Mouse (Mus musculus): Measurements from ENCODE around the gene Polr3b. TPM values are rescaled to one million over a fixed set of nuclear protein-coding genes. Genes with fewer than 3 reads are reported as not detected.

Polr3b gene
- 10 to 100 TPM; 17.6 to 18.3 TPM for total RNA-seq (2021)
- long read RNA-seq, experiment 1, full-length matches to known transcripts: 3 of 7 reads
- long read RNA-seq, experiment 1, partial matches to known transcripts: 2 of 7 reads
- long read RNA-seq, experiment 1, other reads (novel, unspliced or antisense): 2 of 7 reads
- long read RNA-seq, experiment 2, full-length matches to known transcripts: 5 of 12 reads
- long read RNA-seq, experiment 2, partial matches to known transcripts: 2 of 12 reads
- long read RNA-seq, experiment 2, other reads (novel, unspliced or antisense): 5 of 12 reads

DNA sequence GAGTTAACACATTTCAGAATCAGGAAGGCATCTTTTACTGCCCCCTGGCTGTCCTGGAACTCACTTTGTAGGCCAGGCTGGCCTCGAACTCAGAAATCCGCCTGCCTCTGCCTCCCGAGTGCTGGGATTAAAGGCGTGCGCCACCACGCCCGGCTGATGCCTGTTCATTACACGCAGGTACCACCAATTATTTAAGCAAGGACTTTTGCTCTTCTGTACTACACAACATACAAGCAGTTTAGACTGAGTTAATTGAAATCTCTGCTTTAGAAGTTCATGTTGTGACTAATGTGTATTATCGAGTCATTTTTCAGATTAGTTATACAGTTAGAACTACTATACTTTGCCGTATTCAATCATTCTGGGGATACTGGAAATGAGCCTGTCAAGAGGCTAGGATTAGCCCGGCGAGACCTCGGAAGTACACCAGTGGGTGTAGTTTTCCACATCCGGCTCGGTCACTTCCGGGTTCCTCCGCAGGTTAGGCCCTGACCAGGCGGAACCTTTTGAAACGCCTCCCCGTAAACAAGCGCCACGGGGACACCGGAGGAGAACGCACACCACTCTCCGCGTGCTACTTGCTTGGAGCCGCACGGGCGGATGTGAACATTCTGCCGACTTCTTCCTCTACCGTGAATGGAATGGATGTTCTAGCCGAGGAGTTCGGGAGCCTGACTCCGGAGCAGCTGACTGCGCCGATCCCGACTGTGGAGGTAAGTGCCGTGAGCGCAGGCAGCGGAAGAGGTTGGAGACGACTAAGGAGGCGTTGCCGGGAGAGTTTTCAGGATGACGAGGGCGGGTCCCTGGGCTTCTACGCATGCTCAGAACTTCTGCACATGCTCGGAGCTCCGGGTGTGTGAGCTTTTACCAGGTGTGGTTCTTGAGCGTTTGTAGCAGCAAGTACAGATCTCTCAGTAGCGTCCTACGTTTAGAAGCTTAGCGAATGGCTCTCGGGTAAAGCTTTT is at the start of gene Polr3b:
Gene Polr3b (plus strand): TSS at position 467 of the 965 bp plus-strand sequence.
- DNase-seq (ENCODE audit: low spot score in 2 of 2): peak; percentile 78 to 94

GRCm38 (mm10) chr10:84573671-84574420 is 48.2 kb upstream of the Polr3b start:
- no peak for DNase-seq (ENCODE audit: low spot score in 2 of 2)

GRCm38 (mm10) chr10:84576029-84576394 is 46.1 kb upstream of the Polr3b start:
- DNase-seq (ENCODE audit: low spot score in 2 of 2): no peak

DNA sequence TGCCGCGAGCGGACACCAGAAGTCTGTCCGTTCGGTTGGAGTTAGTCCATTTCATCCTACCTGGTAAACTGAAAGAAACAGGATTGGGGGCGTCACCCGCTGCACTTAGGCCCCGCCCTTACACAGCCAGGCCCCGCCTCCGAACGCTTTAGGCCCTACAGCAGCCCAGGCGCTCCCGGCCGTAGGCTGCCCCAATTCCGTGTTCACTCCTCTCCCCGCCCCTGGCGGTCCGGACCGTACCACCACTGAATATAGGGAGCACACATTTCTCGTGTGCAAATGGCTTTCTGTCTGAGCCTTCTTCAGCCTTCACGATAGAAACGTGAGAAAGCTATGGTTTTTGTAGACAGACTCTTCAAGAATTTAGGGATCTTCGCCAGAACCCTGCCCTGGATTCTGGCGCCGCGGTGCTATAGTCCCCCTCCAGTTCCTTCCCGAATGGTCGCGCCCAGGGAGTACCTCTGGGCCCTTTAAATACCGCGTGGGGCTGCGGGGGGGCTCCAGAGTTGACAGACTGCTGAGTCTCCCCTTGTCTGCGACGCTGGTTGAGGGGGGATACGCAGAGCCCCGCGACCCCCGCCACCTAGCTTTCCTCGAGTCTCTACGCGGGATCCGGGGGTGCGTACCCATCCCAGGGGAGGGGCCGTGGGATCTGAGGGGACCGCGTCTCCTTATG is 45.6 kb upstream of the Polr3b start, which contains the start of gene Tcp11l2:
Gene Tcp11l2 (plus strand): TSS at position 232 of the 676 bp plus-strand sequence.
- DNase-seq (ENCODE audit: low spot score in 2 of 2): peak; percentile 79 to 91

DNA sequence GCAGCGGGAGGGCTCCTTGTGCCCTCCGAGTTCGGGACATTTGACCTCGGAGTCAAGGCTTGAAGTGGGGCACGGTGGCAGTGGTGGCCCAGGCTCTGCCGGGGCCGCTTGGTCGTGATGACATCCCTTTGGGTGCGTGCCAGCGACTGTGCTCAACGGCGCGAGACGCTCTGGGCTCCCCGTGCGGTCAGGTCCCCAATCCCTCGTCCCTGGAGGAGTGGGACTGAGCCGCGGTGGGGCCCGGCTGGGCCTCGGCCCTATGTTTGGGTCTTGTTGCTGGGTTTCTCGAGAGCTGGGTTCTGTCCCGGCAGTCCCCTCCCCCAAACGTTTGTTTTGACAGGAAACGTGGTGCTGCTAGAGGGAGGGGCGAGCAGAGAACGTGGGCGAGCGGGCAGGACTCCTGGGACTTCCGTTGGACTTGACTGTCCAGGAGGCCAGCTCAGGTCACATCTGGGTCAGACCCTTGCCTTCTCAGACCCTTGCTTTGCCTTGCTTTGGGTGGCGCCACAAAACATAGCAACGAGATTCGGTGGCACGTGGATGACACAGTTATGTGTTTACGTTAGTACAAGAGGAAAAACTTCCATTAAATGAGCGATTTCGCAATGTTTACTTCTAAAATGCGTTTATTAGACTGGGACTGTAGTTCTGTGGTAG is 44.9 kb upstream of the Polr3b start:
- peak; percentile 37 to 74 for DNase-seq (ENCODE audit: low spot score in 2 of 2)

- no peak for DNase-seq (ENCODE audit: low spot score in 2 of 2)
These were observed 43.4 kb upstream of the Polr3b start for GRCm38 (mm10) chr10:84578738-84579137.

GRCm38 (mm10) chr10:84579527-84579926 is 42.6 kb upstream of the Polr3b start:
- no peak for DNase-seq (ENCODE audit: low spot score in 2 of 2)

DNA sequence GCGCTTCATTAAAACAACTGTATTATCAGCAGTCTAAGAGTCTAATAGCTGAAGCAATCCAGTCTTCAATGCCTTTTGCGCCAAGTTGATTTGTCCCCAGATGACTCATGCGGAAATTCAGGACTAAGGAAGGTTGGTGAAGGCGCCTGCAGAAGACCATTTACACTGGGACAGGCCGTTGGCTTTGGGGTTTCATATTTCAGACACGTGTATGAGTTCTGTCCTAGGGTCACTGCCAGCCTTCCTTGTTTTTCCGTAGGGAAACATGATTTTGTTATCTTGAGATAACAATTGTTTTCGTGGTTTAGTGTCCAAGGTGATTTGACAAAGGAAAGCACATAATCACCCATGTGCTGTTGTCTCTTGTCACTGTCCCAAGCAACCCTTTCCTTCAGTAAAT is 40.9 kb upstream of the Polr3b start:
- no peak for DNase-seq (ENCODE audit: low spot score in 2 of 2)

DNA sequence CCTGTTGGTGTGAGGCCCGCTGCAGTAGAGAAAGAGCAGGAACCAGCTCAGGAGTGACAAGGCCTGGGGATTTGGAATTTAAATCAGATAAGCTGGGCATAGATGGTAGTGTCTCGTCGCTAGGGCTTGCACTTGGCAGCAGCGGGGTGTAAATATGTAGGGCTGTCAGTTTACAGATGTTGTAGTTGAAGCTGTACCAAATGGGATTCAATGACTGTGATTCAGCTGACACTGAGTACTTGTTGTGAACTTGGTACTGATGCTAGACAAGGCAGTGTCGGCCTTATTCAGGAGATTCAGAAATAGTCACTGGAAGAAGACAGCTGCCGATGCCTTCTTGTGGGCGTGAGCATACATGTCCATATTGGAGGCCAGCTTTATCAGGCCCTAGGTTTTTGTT is 39.9 kb upstream of the Polr3b start:
- no peak for DNase-seq (ENCODE audit: low spot score in 2 of 2)

- no peak for DNase-seq (ENCODE audit: low spot score in 2 of 2)
These were observed 37.4 kb upstream of the Polr3b start for GRCm38 (mm10) chr10:84584451-84585293.

GRCm38 (mm10) chr10:84585294-84585650 is 36.8 kb upstream of the Polr3b start:
- DNase-seq (ENCODE audit: low spot score in 2 of 2): no peak

DNA sequence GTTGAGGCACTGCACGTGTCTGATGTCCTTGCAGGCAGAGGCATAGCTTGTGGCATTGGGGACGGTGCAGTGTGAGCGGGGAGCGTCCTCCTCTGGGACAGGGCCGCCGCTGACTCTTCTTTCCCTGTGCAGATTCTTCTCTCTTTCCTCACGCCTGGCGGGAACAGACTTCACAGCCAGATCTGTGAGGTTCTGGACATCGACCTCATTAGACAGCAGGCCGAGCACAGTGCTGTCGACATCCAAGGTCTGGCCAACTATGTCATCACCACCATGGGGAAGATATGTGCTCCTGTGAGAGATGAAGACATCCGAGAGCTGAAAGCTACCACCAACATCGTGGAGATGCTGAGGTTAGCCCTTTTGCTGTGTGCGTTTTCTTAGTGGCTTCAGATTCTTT is 31.1 kb upstream of the Polr3b start:
- DNase-seq (ENCODE audit: low spot score in 2 of 2): no peak

GRCm38 (mm10) chr10:84591640-84592148 is 30.4 kb upstream of the Polr3b start:
- no peak for DNase-seq (ENCODE audit: low spot score in 2 of 2)

GRCm38 (mm10) chr10:84592745-84593144 is 29.3 kb upstream of the Polr3b start:
- DNase-seq (ENCODE audit: low spot score in 2 of 2): no peak

- DNase-seq (ENCODE audit: low spot score in 2 of 2): no peak
These were observed 24.8 kb upstream of the Polr3b start for GRCm38 (mm10) chr10:84597127-84597785.

DNA sequence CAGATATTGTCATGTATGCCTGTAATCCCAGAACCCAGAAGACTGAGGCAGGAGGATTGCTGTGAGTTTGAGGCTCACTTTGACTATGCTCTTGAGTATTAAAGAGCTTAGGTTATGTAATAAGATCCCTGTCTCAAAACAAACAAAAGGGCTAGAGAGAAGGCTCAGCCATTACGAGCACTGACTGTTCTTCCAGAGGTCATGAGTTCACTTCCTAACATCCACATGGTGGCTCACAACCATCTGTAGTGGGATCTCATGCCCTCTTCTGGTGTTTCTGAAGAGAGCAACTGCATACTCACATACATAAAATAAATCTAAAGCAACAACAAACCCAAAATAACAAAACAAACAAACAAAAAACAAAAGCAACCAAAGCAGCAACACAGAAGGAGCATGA is 23.9 kb upstream of the Polr3b start:
- no peak for DNase-seq (ENCODE audit: low spot score in 2 of 2)

DNA sequence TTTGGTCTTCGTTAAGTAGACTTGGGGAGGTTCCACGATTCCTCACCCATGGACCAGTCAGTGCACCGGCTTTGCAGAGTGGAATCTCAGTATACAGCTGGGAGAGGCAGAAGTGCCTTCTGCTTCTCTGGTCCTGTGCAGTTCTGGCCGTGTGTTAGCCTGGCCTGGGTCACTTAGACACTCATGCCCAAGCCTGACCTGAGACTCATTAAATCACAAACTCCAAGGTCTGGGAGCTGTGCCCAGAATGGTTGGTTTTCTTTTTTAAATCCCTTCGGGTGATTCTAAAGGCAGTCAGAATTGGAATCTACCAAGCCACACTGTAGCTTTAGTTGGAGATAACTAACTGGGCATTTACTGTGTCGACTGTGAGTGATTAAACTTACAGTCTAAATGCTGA is 22.0 kb upstream of the Polr3b start:
- no peak for DNase-seq (ENCODE audit: low spot score in 2 of 2)

- no peak for DNase-seq (ENCODE audit: low spot score in 2 of 2)
These were observed 17.8 kb upstream of the Polr3b start for GRCm38 (mm10) chr10:84604335-84604734.

GRCm38 (mm10) chr10:84608361-84608760 is 13.7 kb upstream of the Polr3b start:
- no peak for DNase-seq (ENCODE audit: low spot score in 2 of 2)

All from gastrocnemius, postnatal 4 days (tissue).